Mouse (Mus musculus) megakaryocyte, adult 5-6 weeks (primary cell): ENCODE measurements around the gene Slc16a6. TPM values are rescaled to one million over a fixed set of nuclear protein-coding genes. Genes with fewer than 3 reads are reported as not detected.
A peak's percentile ranks its signal among the peaks of the same experiment; 100 is the strongest.
"Not testable (repeated sequence)": the region's sequence is repeated elsewhere in the genome, so short reads cannot be mapped to it uniquely, and the experiment has no call there.

Experiments
- ATAC-seq: 2 replicates; pipeline ENCODE4 v1.8.0; 2016; ENCODE audit warnings: mild to moderate bottlenecking, inconsistent platforms; ENCODE audit not compliant: poor library complexity, severe bottlenecking
- total RNA-seq, 2 experiments: library from RNA; stranded (forward) in 1 of 2; stranded (reverse) in 1 of 2; fragments of 153-499, 151-499 nt in 1 of 2; fragments of 221-1000, 200-1000 nt in 1 of 2; gene quantifications; 2 replicates each; pipeline versions ENCODE4 v1.2.3 to v1.2.4; 2015 to 2017

Slc16a6 gene
- total RNA-seq (2015) (27.4 and 27.6 TPM in 2 replicates), total RNA-seq (2017) (10.5 and 14.7 TPM in 2 replicates)

GRCm38 (mm10) chr11:109473171-109474085 is at the start of gene Slc16a6, which contains the start of gene Arsg:
Slc16a6 (minus strand) TSS chr11:109473598.
Arsg (plus strand) TSS chr11:109473374.
- peak; percentile 73 for ATAC-seq

- ATAC-seq = no peak
Observed at GRCm38 (mm10) chr11:109520958-109521357, 47.6 kb upstream of the Slc16a6 start.

- no peak for ATAC-seq
Observed at GRCm38 (mm10) chr11:109517816-109518215, 44.4 kb upstream of the Slc16a6 start.

- ATAC-seq = no peak
Observed at GRCm38 (mm10) chr11:109517330-109517729, 43.9 kb upstream of the Slc16a6 start.

GRCm38 (mm10) chr11:109514064-109514612 is 40.7 kb upstream of the Slc16a6 start:
- ATAC-seq = no peak

- ATAC-seq = no peak
Observed at GRCm38 (mm10) chr11:109512995-109513675, 39.7 kb upstream of the Slc16a6 start.

GRCm38 (mm10) chr11:109507068-109507467 is 33.7 kb upstream of the Slc16a6 start:
- ATAC-seq = no peak

GRCm38 (mm10) chr11:109505823-109506222 is 32.4 kb upstream of the Slc16a6 start:
- ATAC-seq = no peak

- ATAC-seq = no peak
Observed at GRCm38 (mm10) chr11:109504977-109505376, 31.6 kb upstream of the Slc16a6 start.

GRCm38 (mm10) chr11:109500206-109500605 is 26.8 kb upstream of the Slc16a6 start:
- no peak for ATAC-seq

- no peak for ATAC-seq
Observed at GRCm38 (mm10) chr11:109497990-109498389, 24.6 kb upstream of the Slc16a6 start.

- ATAC-seq = 0 out of 2 replicates have a peak, but pooled peaks have one; percentile 9
Observed at GRCm38 (mm10) chr11:109496996-109497714, 23.8 kb upstream of the Slc16a6 start.

- no peak for ATAC-seq
Observed at GRCm38 (mm10) chr11:109496475-109496993, 23.1 kb upstream of the Slc16a6 start.

GRCm38 (mm10) chr11:109495771-109496474 is 22.5 kb upstream of the Slc16a6 start:
- ATAC-seq = peak; percentile 68

- ATAC-seq = peak; percentile 2
Observed at GRCm38 (mm10) chr11:109494890-109495770, 21.7 kb upstream of the Slc16a6 start.

- not testable (repeated sequence) for ATAC-seq
Observed at GRCm38 (mm10) chr11:109492847-109493464, 19.6 kb upstream of the Slc16a6 start.

- no peak for ATAC-seq
Observed at GRCm38 (mm10) chr11:109491844-109492243, 18.4 kb upstream of the Slc16a6 start.

- no peak for ATAC-seq
Observed at GRCm38 (mm10) chr11:109489763-109490162, 16.4 kb upstream of the Slc16a6 start.
